Mouse (Mus musculus): ENCODE measurements around the gene Tmem108.
"Not testable (repeated sequence)": the region's sequence is repeated elsewhere in the genome, so short reads cannot be mapped to it uniquely, and the experiment has no call there.

Tmem108 gene

GRCm38 (mm10) chr9:103678531-103679060 is 83.0 kb downstream of the Tmem108 start:
- no peak for DNase-seq (ENCODE audit: low read depth)

GRCm38 (mm10) chr9:103677811-103678210 is 83.8 kb downstream of the Tmem108 start:
- DNase-seq (ENCODE audit: low read depth) = no peak

GRCm38 (mm10) chr9:103675721-103676480 is 85.7 kb downstream of the Tmem108 start:
- no peak for DNase-seq (ENCODE audit: low read depth)

GRCm38 (mm10) chr9:103672881-103673280 is 88.8 kb downstream of the Tmem108 start:
- DNase-seq (ENCODE audit: low read depth) = no peak

GRCm38 (mm10) chr9:103670592-103671113 is 91.0 kb downstream of the Tmem108 start:
- not testable (repeated sequence) for DNase-seq (ENCODE audit: low read depth)

- DNase-seq (ENCODE audit: low read depth) = no peak
These were observed 92.8 kb downstream of the Tmem108 start for GRCm38 (mm10) chr9:103668830-103669229.

- no peak for DNase-seq (ENCODE audit: low read depth)
These were observed 95.8 kb downstream of the Tmem108 start for GRCm38 (mm10) chr9:103665817-103666216.

GRCm38 (mm10) chr9:103664151-103664550 is 97.5 kb downstream of the Tmem108 start:
- DNase-seq (ENCODE audit: low read depth) = no peak

- no peak for DNase-seq (ENCODE audit: low read depth)
These were observed 99.8 kb downstream of the Tmem108 start for GRCm38 (mm10) chr9:103661873-103662272.

GRCm38 (mm10) chr9:103657981-103658380 is 103.7 kb downstream of the Tmem108 start:
- no peak for DNase-seq (ENCODE audit: low read depth)

- no peak for DNase-seq (ENCODE audit: low read depth)
These were observed 104.3 kb downstream of the Tmem108 start for GRCm38 (mm10) chr9:103657183-103657975.

GRCm38 (mm10) chr9:103653995-103654587 is 107.5 kb downstream of the Tmem108 start:
- DNase-seq (ENCODE audit: low read depth) = no peak

GRCm38 (mm10) chr9:103652127-103652882 is 109.3 kb downstream of the Tmem108 start:
- DNase-seq (ENCODE audit: low read depth) = no peak

GRCm38 (mm10) chr9:103646605-103647004 is 115.0 kb downstream of the Tmem108 start:
- DNase-seq (ENCODE audit: low read depth) = no peak

- no peak for DNase-seq (ENCODE audit: low read depth)
These were observed 115.9 kb downstream of the Tmem108 start for GRCm38 (mm10) chr9:103645724-103646123.

- no peak for DNase-seq (ENCODE audit: low read depth)
These were observed 119.3 kb downstream of the Tmem108 start for GRCm38 (mm10) chr9:103642300-103642699.

- DNase-seq (ENCODE audit: low read depth) = no peak
These were observed 120.3 kb downstream of the Tmem108 start for GRCm38 (mm10) chr9:103641340-103641739.

GRCm38 (mm10) chr9:103639413-103639812 is 122.2 kb downstream of the Tmem108 start:
- DNase-seq (ENCODE audit: low read depth) = no peak

GRCm38 (mm10) chr9:103637451-103637850 is 124.2 kb downstream of the Tmem108 start:
- DNase-seq (ENCODE audit: low read depth) = no peak

GRCm38 (mm10) chr9:103636847-103637246 is 124.8 kb downstream of the Tmem108 start:
- no peak for DNase-seq (ENCODE audit: low read depth)

GRCm38 (mm10) chr9:103628861-103629469 is 132.7 kb downstream of the Tmem108 start:
- no peak for DNase-seq (ENCODE audit: low read depth)
